Mouse (Mus musculus) stomach, embryonic 15.5 days (tissue): ENCODE measurements around the gene Pcsk6. TPM values are rescaled to one million over a fixed set of nuclear protein-coding genes. Genes with fewer than 3 reads are reported as not detected.

Experiments used
- ATAC-seq: fragments of 200-750 bp; cut with Nextera tagmentation; 2 replicates; pipeline ENCODE4 v1.8.0; 2017; ENCODE audit warnings: low read depth, moderate number of reproducible peaks, moderate TSS enrichment; ENCODE audit not compliant: insufficient read depth, low FRiP score
- H3K27ac ChIP-seq: fragments of 300-500 bp; sonication (generic); 2 replicates; pipeline ENCODE4 v1.5.1; 2015; ENCODE audit warnings: mild to moderate bottlenecking, inconsistent platforms
- H3K27me3 ChIP-seq: fragments of 300-500 bp; sonication (generic); replicated peaks from 2 replicates; pipeline ENCODE4 v1.6.1; 2015; ENCODE audit warnings: inconsistent platforms
- H3K36me3 ChIP-seq: fragments of 300-500 bp; sonication (generic); 2 replicates; pipeline ENCODE4 v1.6.1; 2015; ENCODE audit warnings: inconsistent platforms
- H3K4me1 ChIP-seq: fragments of 300-500 bp; sonication (generic); 2 replicates; pipeline ENCODE4 v1.6.1; 2015; ENCODE audit warnings: inconsistent platforms
- H3K4me2 ChIP-seq: fragments of 300-500 bp; sonication (generic); 2 replicates; pipeline ENCODE4 v1.6.1; 2015; ENCODE audit warnings: mild to moderate bottlenecking, inconsistent platforms
- H3K4me3 ChIP-seq: fragments of 300-500 bp; sonication (generic); replicated peaks from 2 replicates; pipeline ENCODE4 v1.5.1; 2015; ENCODE audit warnings: inconsistent platforms
- H3K9ac ChIP-seq: fragments of 300-500 bp; sonication (generic); 2 replicates; pipeline ENCODE4 v1.6.1; 2015; ENCODE audit warnings: inconsistent platforms
- H3K9me3 ChIP-seq: fragments of 300-500 bp; sonication (generic); 2 replicates; pipeline ENCODE4 v1.6.1; 2016; ENCODE audit warnings: inconsistent platforms
- WGBS: fragments of 180-500 bp; shearing (Covaris S2); methylation state at CpG from one replicate; pipeline ENCODE4 v1.1.7; 2015; 5-methylcytosine and 5-hydroxymethylcytosine counted together
- polyA plus RNA-seq: library from polyadenylated mRNA; unstranded; fragments of >200 nt; fragmentation: Nextera tagmentation; extraction: Ambion mirVana; gene quantifications from 2 replicates; pipeline ENCODE4 v1.2.1, GENCODE M21; 2015

Pcsk6 gene
- polyA plus RNA-seq, 1 experiment from 2014 or later, result 4.8 TPM

- no peaks in the 10 kb centered on the region for H3K9me3 ChIP-seq
- H3K27ac ChIP-seq, result no peak overlapping the region
- H3K4me2 ChIP-seq, result no peak overlapping the region
- no peak overlapping the region for H3K9ac ChIP-seq
- WGBS, result 85% methylated on average over 5 of the region's 5 CpGs
- ATAC-seq, result no peak
- no peaks in the 10 kb centered on the region for H3K4me1 ChIP-seq
- no peak overlapping the region for H3K4me3 ChIP-seq
- no peaks in the 10 kb centered on the region for H3K36me3 ChIP-seq
- no peaks in the 10 kb centered on the region for H3K27me3 ChIP-seq
These were observed 8.3 kb downstream of the Pcsk6 start for GRCm38 (mm10) chr7:65869794-65870193.

- no peaks in the 10 kb centered on the region for H3K4me1 ChIP-seq
- H3K4me2 ChIP-seq, result no peak overlapping the region
- H3K36me3 ChIP-seq, result no peaks in the 10 kb centered on the region
- no peaks in the 10 kb centered on the region for H3K27me3 ChIP-seq
- H3K9ac ChIP-seq, result no peak overlapping the region
- no peak overlapping the region for H3K27ac ChIP-seq
- no peak overlapping the region for H3K4me3 ChIP-seq
- H3K9me3 ChIP-seq, result no peaks in the 10 kb centered on the region
- no peak for ATAC-seq
- WGBS, result 83% methylated on average over 5 of the region's 5 CpGs
These were observed 8.7 kb downstream of the Pcsk6 start for GRCm38 (mm10) chr7:65870227-65870626.

- ATAC-seq, result no peak
- H3K27me3 ChIP-seq, result no peaks in the 10 kb centered on the region
- no peak overlapping the region for H3K9ac ChIP-seq
- no peaks in the 10 kb centered on the region for H3K4me1 ChIP-seq
- H3K9me3 ChIP-seq, result no peaks in the 10 kb centered on the region
- H3K4me3 ChIP-seq, result no peak overlapping the region
- H3K4me2 ChIP-seq, result no peak overlapping the region
- no peaks in the 10 kb centered on the region for H3K36me3 ChIP-seq
- 57% methylated on average over 10 of the region's 10 CpGs for WGBS
- no peak overlapping the region for H3K27ac ChIP-seq
These were observed 9.5 kb downstream of the Pcsk6 start for GRCm38 (mm10) chr7:65870928-65871580.

GRCm38 (mm10) chr7:65871851-65872250, 10.3 kb downstream of the Pcsk6 start:
- Histone ChIP-seq H3K9me3 (no peaks in the 10 kb centered on the region), H3K4me2 (no peak overlapping the region), H3K4me3 (no peak overlapping the region), H3K27me3 (no peaks in the 10 kb centered on the region), H3K9ac (no peak overlapping the region), H3K36me3 (no peaks in the 10 kb centered on the region), H3K4me1 (no peaks in the 10 kb centered on the region), H3K27ac (no peak overlapping the region)
- WGBS, result 81% methylated on average over 2 of the region's 2 CpGs
- no peak for ATAC-seq

- WGBS, result 84% methylated on average over 6 of the region's 6 CpGs
- Histone ChIP-seq H3K9ac (no peak overlapping the region), H3K4me2 (no peak overlapping the region), H3K4me3 (no peak overlapping the region), H3K36me3 (no peaks in the 10 kb centered on the region), H3K27ac (no peak overlapping the region), H3K4me1 (no peaks in the 10 kb centered on the region), H3K9me3 (no peaks in the 10 kb centered on the region), H3K27me3 (no peaks in the 10 kb centered on the region)
- ATAC-seq, result peak; percentile 89
These were observed 11.8 kb downstream of the Pcsk6 start for GRCm38 (mm10) chr7:65873176-65873845.

- no peak overlapping the region for H3K27ac ChIP-seq
- H3K4me1 ChIP-seq, result no peaks in the 10 kb centered on the region
- no peak overlapping the region for H3K9ac ChIP-seq
- no peaks in the 10 kb centered on the region for H3K36me3 ChIP-seq
- peak; percentile 3; the same call in 1 of the 2 replicates for ATAC-seq
- no peaks in the 10 kb centered on the region for H3K9me3 ChIP-seq
- H3K4me3 ChIP-seq, result no peak overlapping the region
- H3K27me3 ChIP-seq, result no peaks in the 10 kb centered on the region
- WGBS, result 58% methylated on average over 2 of the region's 2 CpGs
- H3K4me2 ChIP-seq, result no peak overlapping the region
These were observed 12.4 kb downstream of the Pcsk6 start for GRCm38 (mm10) chr7:65873902-65874301.

- no peak overlapping the region for H3K4me2 ChIP-seq
- no peak overlapping the region for H3K4me3 ChIP-seq
- H3K9ac ChIP-seq, result no peak overlapping the region
- no peaks in the 10 kb centered on the region for H3K36me3 ChIP-seq
- no peak overlapping the region for H3K27ac ChIP-seq
- H3K27me3 ChIP-seq, result no peaks in the 10 kb centered on the region
- ATAC-seq, result no peak
- H3K9me3 ChIP-seq, result no peaks in the 10 kb centered on the region
- 81% methylated on average over 3 of the region's 3 CpGs for WGBS
- peaks cover 6% of the 10 kb centered on the region; the same call in 1 of the 2 replicates for H3K4me1 ChIP-seq
These were observed 15.1 kb downstream of the Pcsk6 start for GRCm38 (mm10) chr7:65876596-65876995.

GRCm38 (mm10) chr7:65878234-65878633, 16.7 kb downstream of the Pcsk6 start:
- Histone ChIP-seq H3K4me2 (no peak overlapping the region), H3K36me3 (no peaks in the 10 kb centered on the region), H3K27ac (no peak overlapping the region), H3K4me1 (peaks cover 6% of the 10 kb centered on the region; the same call in 1 of the 2 replicates), H3K9ac (no peak overlapping the region), H3K4me3 (no peak overlapping the region), H3K27me3 (no peaks in the 10 kb centered on the region), H3K9me3 (no peaks in the 10 kb centered on the region)
- 61% methylated on average over 4 of the region's 4 CpGs for WGBS
- no peak for ATAC-seq

- Histone ChIP-seq H3K4me2 (no peak overlapping the region), H3K36me3 (no peaks in the 10 kb centered on the region), H3K27ac (no peak overlapping the region), H3K4me3 (no peak overlapping the region), H3K9me3 (no peaks in the 10 kb centered on the region), H3K27me3 (no peaks in the 10 kb centered on the region), H3K4me1 (peaks cover 6% of the 10 kb centered on the region; the same call in 1 of the 2 replicates), H3K9ac (no peak overlapping the region)
- no peak for ATAC-seq
- 74% methylated on average over 9 of the region's 9 CpGs for WGBS
These were observed 17.8 kb downstream of the Pcsk6 start for GRCm38 (mm10) chr7:65879330-65879729.

GRCm38 (mm10) chr7:65880666-65881289, 19.2 kb downstream of the Pcsk6 start:
- Histone ChIP-seq H3K4me1 (peaks cover 6% of the 10 kb centered on the region; the same call in 1 of the 2 replicates), H3K4me3 (no peak overlapping the region), H3K27ac (no peak overlapping the region), H3K4me2 (peak overlapping the region; percentile 14; the same call in 1 of the 2 replicates), H3K9me3 (no peaks in the 10 kb centered on the region), H3K36me3 (no peaks in the 10 kb centered on the region), H3K9ac (no peak overlapping the region), H3K27me3 (no peaks in the 10 kb centered on the region)
- 41% methylated on average over 5 of the region's 5 CpGs for WGBS
- peak; percentile 87 for ATAC-seq

GRCm38 (mm10) chr7:65881290-65881688, 19.8 kb downstream of the Pcsk6 start:
- no peak overlapping the region for H3K27ac ChIP-seq
- peaks cover 6% of the 10 kb centered on the region; the same call in 1 of the 2 replicates for H3K4me1 ChIP-seq
- no peak overlapping the region for H3K9ac ChIP-seq
- no peaks in the 10 kb centered on the region for H3K36me3 ChIP-seq
- WGBS, result 50% methylated on average over 12 of the region's 12 CpGs
- peak; percentile 51; the same call in 1 of the 2 replicates for ATAC-seq
- H3K9me3 ChIP-seq, result no peaks in the 10 kb centered on the region
- peak overlapping the region; percentile 14; the same call in 1 of the 2 replicates for H3K4me2 ChIP-seq
- no peaks in the 10 kb centered on the region for H3K27me3 ChIP-seq
- no peak overlapping the region for H3K4me3 ChIP-seq

GRCm38 (mm10) chr7:65884928-65885327, 23.4 kb downstream of the Pcsk6 start:
- Histone ChIP-seq H3K9ac (no peak overlapping the region), H3K4me3 (no peak overlapping the region), H3K36me3 (no peaks in the 10 kb centered on the region), H3K9me3 (no peaks in the 10 kb centered on the region), H3K27me3 (no peaks in the 10 kb centered on the region), H3K4me2 (no peak overlapping the region), H3K27ac (no peak overlapping the region), H3K4me1 (peaks cover 6% of the 10 kb centered on the region; the same call in 1 of the 2 replicates)
- ATAC-seq, result no peak
- 66% methylated on average over 4 of the region's 4 CpGs for WGBS
